12 mouse cellular contexts compared by ENCODE assay signal in the genomic region with DNA sequence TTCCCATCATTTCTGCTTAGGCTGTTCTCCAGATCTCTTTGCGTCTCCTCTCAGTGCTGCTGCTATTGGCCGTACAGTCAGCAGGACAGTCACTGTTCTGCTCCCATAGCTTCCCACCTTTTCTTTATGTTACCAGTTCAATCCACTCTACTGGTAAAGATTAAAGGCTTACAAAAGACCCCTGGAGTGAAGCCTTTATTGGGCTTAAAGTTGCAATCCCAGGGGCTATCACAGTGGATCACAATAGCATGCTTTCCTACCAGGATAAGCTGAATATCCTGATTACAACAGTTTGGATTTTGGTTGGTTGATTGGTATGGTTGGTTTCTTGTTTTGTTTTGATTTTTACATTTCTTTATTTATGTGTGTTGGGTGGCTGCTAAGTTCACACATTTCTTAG.
"Had no signal": no experiment of that assay in that cellular context is flagged by ENCODE, and none has a peak within 500 bp of the region (broad histone marks: within the 10 kb centered on the region; RNA-seq: fewer than 3 reads in every experiment).

No protein-coding gene starts in this region.

- H3K36me3 ChIP-seq: midbrain, embryonic 15.5 days; neural tube, embryonic 13.5 days had no signal

- H3K9me3 ChIP-seq: limb, embryonic 13.5 days; midbrain, embryonic 15.5 days; neural tube, embryonic 13.5 days had no signal

- DNase-seq: kidney, adult 8-10 months; kidney, postnatal 25 days; left cerebral cortex, postnatal 4 days; lung, adult 2 months; lung, postnatal 10 days; lung, postnatal 4 days; thymus, adult 18-20 months; thymus, postnatal 25 days had no signal

- H3K9ac ChIP-seq: limb, embryonic 13.5 days; liver, embryonic 14.5 days; midbrain, embryonic 15.5 days; neural tube, embryonic 13.5 days had no signal

- H3K27ac ChIP-seq: limb, embryonic 13.5 days; liver, embryonic 14.5 days; midbrain, embryonic 15.5 days; neural tube, embryonic 13.5 days had no signal

- H3K4me3 ChIP-seq: limb, embryonic 13.5 days; midbrain, embryonic 15.5 days; neural tube, embryonic 13.5 days had no signal
